Mouse (Mus musculus) granulocyte monocyte progenitor cell, adult 5-6 weeks (primary cell): Measurements from ENCODE around the gene Fgfr4. TPM values are rescaled to one million over a fixed set of nuclear protein-coding genes. Genes with fewer than 3 reads are reported as not detected.
"Not testable (repeated sequence)": the region's sequence is repeated elsewhere in the genome, so short reads cannot be mapped to it uniquely, and the experiment has no call there.

ENCODE experiments used
- ATAC-seq: replicated peaks from 2 replicates; pipeline ENCODE4 v1.8.0; 2016; ENCODE audit warnings: mild to moderate bottlenecking, moderate TSS enrichment, inconsistent platforms; ENCODE audit not compliant: poor library complexity, severe bottlenecking
- total RNA-seq, 2 experiments: library from RNA; stranded (forward) in 1 of 2; stranded (reverse) in 1 of 2; fragments of 200-712, 200-1000 nt in 1 of 2; fragments of >200 nt in 1 of 2; fragmentation: Nextera tagmentation in 1 of 2; gene quantifications; 2 replicates each; pipeline ENCODE4 v1.2.3; 2014 to 2017

The Fgfr4 gene
- total RNA-seq, 2 experiments from 2014 or later = not detected

- 0 out of 2 replicates have a peak, but pooled peaks have one; percentile 12 for ATAC-seq
Measured at GRCm38 (mm10) chr13:55171517-55172335, 19.3 kb downstream of the Fgfr4 start.

GRCm38 (mm10) chr13:55172336-55172770 lies 19.9 kb downstream of the Fgfr4 start:
- no peak for ATAC-seq

GRCm38 (mm10) chr13:55174347-55174746 lies 21.9 kb downstream of the Fgfr4 start:
- no peak for ATAC-seq

DNA sequence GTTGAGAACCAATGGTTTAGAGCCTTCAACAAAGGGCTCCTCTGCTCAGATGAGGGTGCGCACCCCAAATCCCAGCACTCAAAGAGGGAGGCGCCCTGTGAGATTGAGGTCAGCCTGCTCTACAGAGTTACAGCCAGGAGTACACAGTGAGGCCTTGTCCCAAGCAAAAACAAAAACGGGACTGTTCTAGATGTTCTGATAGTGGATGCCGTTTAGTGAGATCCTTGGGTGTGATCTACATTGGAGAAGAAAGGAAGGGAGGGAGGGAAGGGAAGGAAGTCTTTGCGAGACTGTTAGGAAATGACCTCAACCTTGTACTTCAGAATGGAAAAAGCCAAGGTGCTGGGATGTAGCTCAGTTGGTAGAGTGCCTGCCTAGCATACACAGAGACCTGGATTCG lies 23.8 kb downstream of the Fgfr4 start:
- ATAC-seq = no peak

- ATAC-seq = no peak
Measured at GRCm38 (mm10) chr13:55177903-55178496, 25.6 kb downstream of the Fgfr4 start.

DNA sequence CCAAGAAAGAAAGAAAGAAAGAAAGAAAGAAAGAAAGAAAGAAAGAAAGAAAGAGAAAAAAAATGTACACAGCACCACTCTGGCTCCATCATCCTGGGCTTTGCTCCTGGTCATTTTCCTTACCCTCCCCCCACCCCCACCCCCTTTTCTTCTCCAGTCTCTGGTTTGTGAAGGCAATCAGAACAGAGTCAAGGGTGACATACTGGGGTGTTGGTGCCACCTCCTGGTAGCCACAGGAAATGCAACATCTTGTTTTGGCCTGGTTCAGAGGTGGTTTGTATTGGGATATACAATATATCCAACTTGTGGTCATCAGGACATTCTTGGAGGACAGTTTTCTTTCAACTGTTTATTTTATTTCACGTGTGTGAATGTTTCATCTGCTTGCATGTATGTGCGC lies 26.1 kb downstream of the Fgfr4 start:
- ATAC-seq = peak; percentile 53

- ATAC-seq = no peak
Measured at GRCm38 (mm10) chr13:55179591-55179990, 27.2 kb downstream of the Fgfr4 start.

- ATAC-seq = no peak
Measured at GRCm38 (mm10) chr13:55181786-55182172, 29.3 kb downstream of the Fgfr4 start.

DNA sequence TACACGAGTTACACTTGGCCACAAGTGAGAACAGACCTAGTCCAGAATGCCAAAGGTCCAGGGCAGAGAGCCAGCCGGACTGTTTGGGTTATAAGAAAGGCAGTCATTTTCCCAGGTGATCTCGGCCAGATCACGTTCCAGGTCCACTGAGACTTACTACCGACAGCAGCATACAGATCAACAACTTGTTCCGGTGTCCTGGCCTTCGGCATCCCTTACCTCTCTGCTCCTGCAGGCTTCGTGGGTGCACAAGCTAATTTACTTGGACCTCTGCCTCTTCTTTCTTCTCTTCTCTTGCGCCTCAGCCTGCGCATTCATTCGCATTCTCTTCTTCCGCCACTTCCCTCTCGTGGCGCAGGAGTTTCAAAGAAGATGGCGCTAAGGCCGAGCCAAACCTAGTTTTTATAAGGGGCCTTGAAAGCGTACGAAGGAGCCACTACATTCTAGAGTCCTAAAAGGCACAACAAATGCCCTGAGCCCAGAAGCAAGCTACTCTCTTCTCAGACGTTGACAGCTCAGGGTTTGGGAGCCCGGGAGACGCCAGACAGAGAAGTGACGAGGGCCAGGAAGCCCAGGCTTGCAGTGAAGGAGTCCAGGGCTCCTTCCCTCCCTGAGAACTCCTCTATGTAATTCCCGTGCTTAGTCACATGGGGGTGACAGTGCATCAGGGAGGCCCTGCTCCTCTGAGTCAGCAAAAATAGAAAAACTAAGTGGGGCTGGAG lies 29.9 kb downstream of the Fgfr4 start:
- peak; percentile 92 for ATAC-seq

- 0 out of 2 replicates have a peak, but pooled peaks have one; percentile 17 for ATAC-seq
Measured at GRCm38 (mm10) chr13:55183382-55183781, 30.9 kb downstream of the Fgfr4 start.

- not testable (repeated sequence) for ATAC-seq
Measured at GRCm38 (mm10) chr13:55187062-55187461, 34.6 kb downstream of the Fgfr4 start.

DNA sequence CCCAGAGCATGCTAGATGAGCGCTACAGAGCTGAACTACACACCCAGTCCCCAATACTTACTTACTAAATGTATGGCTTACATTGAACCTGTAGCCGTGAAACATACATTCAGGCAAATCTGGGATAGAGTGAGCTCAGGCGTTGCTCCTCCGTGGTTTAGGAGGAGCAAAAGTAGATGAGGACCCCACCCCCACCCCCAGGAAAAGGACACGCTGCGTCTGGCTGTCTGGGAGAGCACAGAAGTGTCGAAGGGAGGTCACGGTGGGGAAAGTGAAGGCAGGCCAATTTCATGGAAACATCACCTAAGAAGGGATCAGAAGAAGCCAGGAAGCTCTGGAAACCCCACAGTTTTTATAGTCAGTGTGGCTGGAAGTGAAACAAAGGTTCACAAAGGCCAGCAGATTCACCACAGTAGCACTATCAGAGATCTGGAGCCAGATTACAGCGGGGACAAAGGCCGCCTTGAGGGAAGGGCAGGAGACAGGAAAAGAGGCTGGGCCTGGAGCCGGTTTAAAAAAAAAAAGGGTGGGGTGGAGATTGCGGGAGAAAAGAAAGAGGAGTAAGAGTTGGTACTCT lies 37.2 kb downstream of the Fgfr4 start:
- no peak; the same call in 1 of the 2 replicates for ATAC-seq

- ATAC-seq = peak; percentile 99
Measured at GRCm38 (mm10) chr13:55190121-55190868, 37.9 kb downstream of the Fgfr4 start.

DNA sequence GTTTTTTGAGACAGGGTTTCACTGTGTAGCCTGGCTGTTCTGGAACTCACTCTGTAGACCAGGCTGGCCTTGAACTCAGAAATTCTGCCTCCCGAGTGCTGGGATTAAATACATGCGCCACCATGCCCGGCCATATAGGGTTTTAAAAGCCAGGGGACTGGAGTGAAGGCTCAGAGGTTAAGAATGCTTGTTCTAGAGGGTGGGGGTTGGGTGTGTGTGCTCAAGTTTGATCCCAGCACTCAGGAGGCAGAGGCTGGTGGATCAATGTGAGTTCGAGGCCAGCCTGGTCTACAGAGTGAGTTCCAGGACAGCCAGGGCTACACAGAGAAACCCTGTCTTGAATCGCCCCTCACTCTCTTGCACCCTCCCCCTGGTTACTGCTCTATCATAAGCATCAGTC lies 39.1 kb downstream of the Fgfr4 start:
- ATAC-seq = no peak

GRCm38 (mm10) chr13:55202758-55203157 lies 50.3 kb downstream of the Fgfr4 start:
- ATAC-seq = not testable (repeated sequence)

GRCm38 (mm10) chr13:55203740-55204139 lies 51.3 kb downstream of the Fgfr4 start:
- ATAC-seq = no peak

DNA sequence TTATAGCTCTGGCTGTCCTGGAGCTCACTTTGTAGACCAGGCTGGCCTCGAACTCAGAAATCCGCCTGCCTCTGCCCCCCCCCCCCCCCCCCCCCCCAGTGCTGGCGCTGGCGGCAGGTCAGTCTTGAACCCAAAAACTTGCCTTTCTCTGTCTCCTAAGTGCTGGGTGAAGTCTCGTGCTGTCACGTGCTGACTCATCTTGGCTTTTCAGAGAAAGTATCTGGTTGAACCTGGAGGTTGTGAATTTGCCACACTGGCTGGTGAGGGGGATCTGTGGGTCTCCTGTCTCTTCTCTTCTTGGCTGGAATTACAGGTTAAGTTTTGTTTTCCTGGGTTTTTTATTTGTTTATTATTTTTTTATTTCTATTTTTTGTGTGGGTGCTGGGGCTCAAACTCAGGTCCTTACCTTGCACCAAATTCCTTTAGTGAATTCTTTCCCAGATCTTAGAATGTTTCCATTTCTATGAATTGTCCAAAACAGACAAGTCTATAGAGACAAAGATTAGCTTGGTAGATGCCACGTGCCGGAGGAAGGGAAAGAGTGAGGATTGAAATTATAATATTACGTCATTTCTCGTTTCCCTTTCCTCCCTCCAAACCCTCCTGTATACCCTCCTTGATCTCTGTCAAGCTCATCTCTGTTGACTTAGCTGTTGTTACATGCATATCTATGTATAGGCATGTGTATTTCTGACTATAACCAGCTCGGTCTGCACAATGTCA lies 52.4 kb downstream of the Fgfr4 start:
- peak; percentile 58 for ATAC-seq

DNA sequence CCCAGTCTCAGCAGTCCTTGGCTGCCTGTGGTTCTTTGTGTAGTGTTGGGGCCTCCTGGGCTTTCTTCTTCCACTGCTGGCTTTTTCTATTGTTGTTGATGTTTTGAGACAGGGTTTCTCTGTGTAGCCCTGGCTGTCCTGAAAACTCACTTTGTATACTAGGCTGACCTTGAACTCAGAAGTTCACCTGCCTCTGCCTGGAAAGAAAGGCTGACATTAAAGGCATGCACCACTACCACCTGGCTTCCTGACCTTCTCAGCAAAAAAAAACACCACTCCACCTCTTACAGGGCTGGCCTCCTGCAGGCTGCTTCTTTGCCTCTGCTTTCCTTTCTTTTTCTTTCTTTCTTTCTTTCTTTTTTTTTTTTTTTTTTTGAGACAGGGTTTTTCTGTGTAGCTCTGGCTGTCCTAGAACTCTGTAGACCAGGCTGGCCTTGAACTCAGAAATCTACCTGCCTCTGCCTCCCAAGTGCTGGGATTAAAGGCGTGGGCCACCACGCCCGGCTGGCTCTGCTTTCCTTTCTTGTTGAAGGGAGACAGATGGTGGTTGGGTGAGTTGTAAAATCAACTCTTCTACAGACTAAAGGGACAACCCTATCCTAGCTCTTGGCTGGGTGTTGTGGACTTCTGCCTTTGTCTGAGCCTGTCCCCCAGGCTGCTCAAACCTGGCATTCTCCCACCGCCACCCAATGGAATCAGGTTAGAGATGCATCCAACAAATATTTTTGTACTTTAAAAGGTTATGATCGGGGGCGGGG lies 53.2 kb downstream of the Fgfr4 start:
- ATAC-seq = no peak
